Mouse (Mus musculus): Measurements from ENCODE around the gene Nisch.
A peak's percentile ranks its signal among the peaks of the same experiment; 100 is the strongest.

Nisch gene

GRCm38 (mm10) chr14:31130236-31131220 lies 86.2 kb downstream of the Nisch start, which contains the start of gene Nt5dc2:
Gene Nt5dc2, plus strand, starts transcription at chr14:31131053.
- peak in 1 of 2 experiments; percentile 47 for DNase-seq (ENCODE audit: low spot score in 2 of 2)

DNA sequence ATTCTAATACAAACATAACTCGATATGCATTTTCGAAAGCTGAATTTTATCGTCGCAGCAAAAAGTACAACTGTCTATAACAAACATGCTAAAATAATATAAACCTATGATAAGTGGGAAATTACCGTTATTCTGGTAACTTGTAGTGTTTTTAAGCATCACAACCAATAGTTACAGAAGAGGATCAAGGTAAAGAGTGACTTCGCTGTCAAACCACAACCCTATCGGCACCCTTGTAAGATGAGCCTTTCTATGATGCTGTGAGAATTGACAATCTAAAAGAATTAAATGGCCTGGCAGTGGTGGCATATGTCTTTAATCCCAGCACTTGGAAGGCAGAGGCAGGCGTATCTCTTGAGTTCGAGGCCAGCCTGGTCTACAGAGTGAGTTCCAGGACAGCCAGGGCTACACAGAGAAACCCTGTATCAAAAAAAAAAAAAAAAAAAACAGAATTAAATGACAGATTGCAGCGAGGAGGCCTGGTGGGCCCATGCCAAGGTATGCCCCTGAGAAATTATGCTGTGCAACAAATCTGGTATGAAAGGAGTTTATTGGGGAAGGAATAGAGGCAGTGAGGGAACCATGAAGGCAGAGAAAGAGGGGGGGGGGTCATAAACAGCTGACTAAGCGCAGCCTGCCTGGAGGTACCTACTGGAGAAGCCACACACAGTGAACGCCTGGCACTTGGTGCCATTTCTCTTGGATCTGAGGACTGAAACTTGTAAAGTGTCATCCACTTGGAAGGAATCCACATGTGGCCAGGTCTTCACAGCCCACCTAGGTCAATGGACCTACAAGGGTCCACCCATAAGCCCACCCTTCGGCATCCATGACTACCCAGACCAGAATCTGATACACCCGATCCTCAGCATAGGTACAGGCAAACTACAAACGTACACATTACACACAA lies 87.2 kb downstream of the Nisch start:
- no peak for DNase-seq (ENCODE audit: low spot score in 2 of 2)

DNA sequence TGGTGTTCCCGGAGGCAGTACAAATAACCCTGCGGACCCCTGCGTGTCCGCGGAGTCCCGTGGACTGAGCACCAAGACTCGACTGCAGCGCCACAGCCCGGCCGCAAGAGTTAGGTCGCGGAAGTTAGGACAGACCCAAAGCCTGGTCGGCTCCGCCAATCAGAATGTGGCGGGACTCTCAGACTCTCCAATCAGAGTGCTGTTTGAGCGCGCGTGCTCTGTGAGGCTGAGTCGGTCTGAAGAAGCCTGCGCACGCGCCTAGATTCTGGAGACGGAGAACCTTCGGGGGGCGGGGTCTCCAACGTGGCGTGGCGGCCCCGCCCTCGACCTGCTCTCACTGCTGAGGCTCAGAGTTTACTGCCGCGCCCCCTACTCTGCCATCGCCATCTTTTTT lies 87.9 kb downstream of the Nisch start, which contains the start of gene Smim4:
Gene Smim4, minus strand, starts transcription at position 131 of the 394 bp plus-strand sequence.
- DNase-seq (ENCODE audit: low spot score in 2 of 2): peak; percentile 95 to 97

GRCm38 (mm10) chr14:31128101-31128825 lies 88.5 kb downstream of the Nisch start:
- no peak for DNase-seq (ENCODE audit: low spot score in 2 of 2)

- DNase-seq (ENCODE audit: low spot score in 2 of 2): no peak
These were observed 89.9 kb downstream of the Nisch start for GRCm38 (mm10) chr14:31126826-31127225.

GRCm38 (mm10) chr14:31125106-31126075 lies 91.4 kb downstream of the Nisch start:
- no peak for DNase-seq (ENCODE audit: low spot score in 2 of 2)

Measured in left cerebral cortex, adult 9 months (tissue).